Mouse (Mus musculus): ENCODE measurements around the gene C1qbp.

Gene C1qbp

DNA sequence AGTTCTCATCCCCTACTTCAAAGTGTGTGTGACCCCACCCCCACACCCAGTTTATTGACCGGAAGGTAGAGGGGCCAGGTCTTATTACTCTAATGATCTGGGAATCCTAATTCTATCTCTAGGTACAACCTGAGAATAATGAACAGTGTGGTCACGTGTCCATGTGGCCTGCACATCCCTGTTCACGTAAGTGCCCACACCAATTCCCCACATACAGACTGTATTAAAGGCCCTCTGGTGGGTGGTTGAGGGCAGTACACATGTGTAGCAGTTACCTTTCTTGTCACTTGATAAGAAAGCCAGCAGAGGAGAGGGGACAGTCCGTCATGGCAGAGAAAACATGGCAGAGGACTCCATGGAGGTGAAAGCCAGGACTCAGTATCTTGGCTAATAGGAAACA, 8.9 kb downstream of the C1qbp start:
- DNase-seq (ENCODE audit: low spot score in 2 of 2) = no peak

GRCm38 (mm10) chr11:70972586-70972985, 10.2 kb downstream of the C1qbp start:
- DNase-seq (ENCODE audit: low spot score in 2 of 2) = no peak

DNA sequence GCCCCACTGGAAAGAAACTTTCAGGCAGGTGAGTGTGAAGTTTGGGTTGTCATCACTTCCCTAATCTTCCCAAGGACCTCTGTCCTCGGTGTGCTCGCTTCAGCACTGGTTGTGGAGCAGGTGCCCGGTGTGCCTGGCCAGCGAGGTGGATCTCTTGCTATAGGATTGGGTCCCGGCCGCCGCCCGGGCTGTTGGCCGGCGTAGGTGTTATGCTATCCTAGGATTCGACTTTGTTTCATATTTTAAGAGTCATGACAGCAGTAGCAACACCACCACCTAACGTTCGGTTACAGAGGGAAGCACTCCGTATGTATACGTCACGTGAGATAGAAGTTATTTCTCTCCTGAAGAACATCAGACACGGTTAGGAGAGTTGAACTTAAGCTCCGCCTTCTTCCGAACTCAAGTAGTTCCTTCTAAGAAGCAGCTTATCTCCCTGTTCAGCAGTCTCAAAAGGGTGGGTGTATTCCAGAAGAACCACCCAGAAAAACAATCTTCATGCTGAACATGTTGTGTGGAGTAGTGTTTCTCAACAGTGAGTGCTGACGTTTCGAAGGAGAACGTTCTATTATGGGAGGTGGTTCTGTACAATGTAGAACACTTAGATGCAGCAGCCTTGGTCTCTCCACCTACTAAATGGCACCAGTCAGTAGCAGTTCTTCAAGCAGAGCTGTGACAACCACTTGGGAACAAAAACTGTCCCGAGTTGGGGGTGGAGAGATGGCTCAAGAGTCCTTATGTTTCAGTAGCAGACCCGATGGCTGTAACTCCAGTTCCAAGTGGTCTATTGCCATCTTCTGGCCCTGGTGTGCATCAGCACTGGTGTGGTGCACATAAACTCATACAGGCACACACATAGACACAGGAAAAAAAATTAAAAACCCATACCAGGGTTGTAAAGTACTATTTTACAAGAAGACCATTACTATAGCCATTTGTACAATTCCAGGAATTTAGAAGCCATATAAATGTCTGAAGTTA, 12.0 kb downstream of the C1qbp start:
- no peak for DNase-seq (ENCODE audit: low spot score in 2 of 2)

GRCm38 (mm10) chr11:70969821-70970559, 12.8 kb downstream of the C1qbp start, which contains the start of the genes Nup88 and Rpain:
Nup88 (minus strand) TSS chr11:70969973.
Rpain (plus strand) TSS chr11:70970213.
- DNase-seq (ENCODE audit: low spot score in 2 of 2) = peak; percentile 94 to 95

DNA sequence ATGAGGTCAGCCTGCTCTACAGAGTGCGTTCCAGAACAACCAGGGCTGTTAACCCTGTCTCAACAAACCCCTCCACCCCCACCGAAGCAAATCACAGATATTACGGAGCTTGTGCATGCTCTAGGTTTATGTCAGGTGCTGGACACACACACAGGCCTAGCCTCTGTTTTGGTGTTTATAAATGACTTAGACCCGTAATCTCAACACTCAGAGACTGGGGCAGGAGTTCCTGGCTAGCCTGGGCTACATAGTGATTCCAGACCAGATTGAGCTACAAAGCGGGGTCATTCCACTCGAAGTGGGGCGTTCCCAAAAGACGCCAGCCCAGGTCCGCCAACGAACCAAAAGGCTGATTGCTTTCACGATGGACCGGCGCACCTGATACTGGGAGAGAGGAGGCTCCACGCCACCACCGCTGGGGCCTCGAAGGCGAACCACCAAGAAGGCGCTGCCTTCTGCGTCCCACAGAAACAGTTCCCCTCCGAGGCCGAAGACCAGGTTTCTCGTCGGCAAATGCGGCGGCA, 13.5 kb downstream of the C1qbp start:
- DNase-seq (ENCODE audit: low spot score in 2 of 2) = peak in 1 of 2 experiments; percentile 44

GRCm38 (mm10) chr11:70964222-70964907, 18.5 kb downstream of the C1qbp start:
- no peak for DNase-seq (ENCODE audit: low spot score in 2 of 2)

DNA sequence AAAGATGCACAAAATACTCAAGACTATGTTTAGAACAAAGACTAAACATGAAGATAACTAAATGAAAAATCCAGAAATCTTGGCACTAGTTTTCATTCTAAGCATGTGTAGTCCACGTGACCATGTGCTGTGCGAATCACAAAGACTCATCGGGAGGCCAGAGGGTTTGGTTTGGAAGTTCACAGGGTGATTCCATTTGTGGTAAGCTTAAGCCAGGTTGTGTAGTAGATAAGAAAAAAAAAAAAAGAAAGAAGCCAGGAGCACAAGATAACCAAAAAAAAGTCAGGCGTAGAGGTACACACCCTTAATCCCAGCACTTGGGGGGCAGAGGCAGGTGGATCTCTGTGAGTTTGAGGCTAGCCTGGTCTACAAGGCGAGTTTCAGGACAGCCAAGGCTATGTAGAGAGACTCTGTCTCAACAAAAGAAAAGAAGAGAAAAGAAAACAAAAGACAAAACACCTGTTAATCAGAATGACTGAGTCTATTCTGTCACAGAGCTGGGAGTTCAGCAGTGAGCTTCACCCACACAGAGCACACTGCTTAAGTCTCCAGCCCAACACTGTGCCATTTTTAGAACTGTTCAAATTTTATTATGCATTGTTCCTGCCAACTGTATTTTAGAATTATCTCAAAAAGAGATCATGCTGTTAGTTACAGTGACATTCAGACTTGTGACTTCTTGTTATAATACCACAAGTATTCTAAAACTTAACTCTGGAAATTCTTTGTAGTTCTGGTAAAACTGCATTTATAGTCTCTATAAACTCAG, 21.9 kb downstream of the C1qbp start:
- DNase-seq (ENCODE audit: low spot score in 2 of 2) = no peak

DNA sequence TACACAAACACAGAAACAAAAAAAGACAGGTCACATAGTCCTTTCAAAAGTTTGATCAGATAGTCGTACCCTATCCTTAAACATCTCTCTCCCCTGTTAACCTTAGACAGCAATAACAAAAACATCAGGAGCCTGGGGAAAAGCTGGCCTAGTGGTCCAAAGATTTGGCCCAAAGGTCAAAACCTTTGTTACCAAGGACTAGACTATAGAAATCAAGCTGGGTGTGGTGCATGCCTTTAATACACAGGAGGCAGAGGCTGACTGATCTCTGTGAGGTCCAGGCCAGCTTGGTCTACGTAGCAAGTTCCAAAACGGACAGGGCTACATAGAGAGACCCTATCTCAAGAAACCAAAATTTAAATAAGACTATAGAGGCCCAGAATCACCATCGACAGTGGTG, 28.1 kb downstream of the C1qbp start:
- no peak for DNase-seq (ENCODE audit: low spot score in 2 of 2)

DNA sequence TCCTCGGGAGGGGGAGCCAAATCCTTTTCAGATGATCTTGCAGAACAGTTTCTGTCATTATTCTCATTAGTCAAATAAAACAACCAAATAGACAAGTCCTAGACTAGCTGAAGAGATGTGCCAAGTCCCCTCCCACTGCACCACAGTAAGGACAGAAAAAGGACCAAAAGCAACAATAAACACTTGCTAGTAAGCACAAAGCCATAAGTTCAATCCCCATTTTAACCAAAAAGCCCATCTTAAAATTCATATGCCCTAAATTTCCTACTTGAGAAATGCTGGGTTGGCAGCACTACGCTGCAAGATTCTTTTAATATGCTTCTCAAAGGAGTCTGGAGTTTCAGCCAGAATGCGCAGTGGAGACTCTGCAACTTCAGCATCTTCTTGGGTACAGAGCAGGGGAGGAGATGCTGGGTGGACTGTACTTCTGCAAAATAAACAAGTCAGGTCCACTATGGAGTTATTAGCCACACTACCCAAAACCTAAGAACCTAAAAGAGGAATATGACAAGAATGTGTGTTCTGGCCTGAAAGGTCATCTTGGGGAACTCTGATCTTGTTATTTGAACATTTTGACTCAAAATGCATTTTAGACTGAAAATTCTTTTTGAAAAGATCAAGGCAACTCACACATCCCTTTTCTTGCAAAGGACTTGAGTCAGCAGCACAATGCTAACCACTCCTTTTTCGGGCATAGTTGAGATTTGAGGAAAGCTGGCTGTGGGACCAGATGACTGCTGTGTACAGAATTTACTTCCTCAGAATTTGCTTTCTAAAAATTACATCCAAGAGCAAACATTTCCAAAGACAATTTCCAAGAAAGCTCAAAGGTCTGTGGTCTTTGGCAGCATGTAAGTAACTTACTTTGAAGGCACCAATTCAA, 37.6 kb downstream of the C1qbp start:
- no peak for DNase-seq (ENCODE audit: low spot score in 2 of 2)

DNA sequence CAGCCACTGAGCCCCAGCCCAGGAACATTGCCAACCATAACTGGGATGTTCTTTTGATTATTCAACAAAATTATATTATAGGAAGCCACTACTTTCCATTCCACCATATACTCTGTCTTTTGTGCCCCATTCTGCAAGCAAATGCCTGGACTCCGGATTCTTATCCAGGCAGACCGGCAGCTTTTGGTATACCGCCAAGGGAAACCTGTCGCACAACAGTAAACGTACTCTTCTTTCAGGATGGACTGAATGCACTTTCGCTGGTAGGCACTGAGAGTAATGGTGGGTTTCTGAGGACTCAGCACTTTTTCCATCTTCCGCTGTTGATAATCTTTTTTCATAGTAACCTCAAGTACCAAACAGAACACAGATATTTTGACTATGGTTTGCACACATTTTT, 39.2 kb downstream of the C1qbp start:
- DNase-seq (ENCODE audit: low spot score in 2 of 2) = no peak

DNA sequence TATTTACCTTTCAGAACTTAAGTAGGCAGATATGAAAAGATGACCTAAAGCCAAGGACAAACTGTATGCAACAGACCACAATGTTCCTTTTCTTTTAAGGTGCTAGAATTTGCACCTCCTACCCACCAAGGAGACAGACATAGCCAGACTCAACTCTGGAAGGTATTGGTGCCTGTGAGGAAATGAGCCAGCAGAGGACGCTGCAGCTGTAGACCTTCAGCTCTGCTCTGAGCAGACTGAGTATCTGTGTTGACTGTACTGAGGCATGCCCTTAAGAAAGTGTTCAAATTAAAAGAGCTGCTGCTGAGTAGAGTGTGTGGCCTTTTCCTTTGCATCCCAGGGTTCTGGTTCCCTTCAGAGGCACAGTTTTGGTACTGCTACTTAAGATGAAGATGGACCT, 40.2 kb downstream of the C1qbp start:
- no peak for DNase-seq (ENCODE audit: low spot score in 2 of 2)

GRCm38 (mm10) chr11:70935316-70935715, 47.5 kb downstream of the C1qbp start:
- DNase-seq (ENCODE audit: low spot score in 2 of 2) = no peak

GRCm38 (mm10) chr11:70931461-70931860, 51.4 kb downstream of the C1qbp start:
- DNase-seq (ENCODE audit: low spot score in 2 of 2) = no peak

Data from right cerebral cortex, postnatal 36 days (tissue).